Mouse (Mus musculus) neural tube, embryonic 14.5 days (tissue): Measurements from ENCODE around the gene Commd3. TPM values are rescaled to one million over a fixed set of nuclear protein-coding genes. Genes with fewer than 3 reads are reported as not detected.

ENCODE experiments used
- ATAC-seq: fragments of 200-750 bp; cut with Nextera tagmentation; 2 replicates; pipeline ENCODE4 v1.8.0; 2017; ENCODE audit warnings: low read depth, mild to moderate bottlenecking, moderate TSS enrichment, moderate library complexity
- H3K27ac ChIP-seq: fragments of 300-500 bp; sonication (generic); 2 replicates; pipeline ENCODE4 v1.5.1; 2014; ENCODE audit warnings: low read depth, mild to moderate bottlenecking, control low read depth, low read length, moderate library complexity, mixed read lengths
- H3K27me3 ChIP-seq: fragments of 300-500 bp; sonication (generic); 2 replicates; pipeline ENCODE4 v1.6.1; 2014; ENCODE audit warnings: low read length; ENCODE audit not compliant: control insufficient read depth, insufficient read depth
- H3K36me3 ChIP-seq: fragments of 300-500 bp; sonication (generic); 2 replicates; pipeline ENCODE4 v1.6.1; 2014; ENCODE audit warnings: low read length, mixed read lengths; ENCODE audit not compliant: control insufficient read depth, insufficient read depth
- H3K4me1 ChIP-seq: fragments of 300-500 bp; sonication (generic); 2 replicates; pipeline ENCODE4 v1.6.1; 2014; ENCODE audit warnings: low read length; ENCODE audit not compliant: control insufficient read depth, insufficient read depth
- H3K4me2 ChIP-seq: fragments of 300-500 bp; sonication (generic); 2 replicates; pipeline ENCODE4 v1.6.1; 2014; ENCODE audit warnings: mild to moderate bottlenecking, low read depth, low read length, control low read depth
- H3K4me3 ChIP-seq: fragments of 300-500 bp; sonication (generic); 2 replicates; pipeline ENCODE4 v1.5.1; 2014; ENCODE audit warnings: low read depth, low read length, control low read depth, mixed read lengths
- H3K9ac ChIP-seq: fragments of 300-500 bp; sonication (generic); replicated peaks from 2 replicates; pipeline ENCODE4 v1.6.1; 2014; ENCODE audit warnings: low read depth, mild to moderate bottlenecking, control low read depth, low read length, mixed read lengths
- H3K9me3 ChIP-seq: fragments of 300-500 bp; sonication (generic); 2 replicates; pipeline ENCODE4 v1.6.1; 2016; ENCODE audit warnings: low read length; ENCODE audit not compliant: control insufficient read depth
- WGBS: fragments of 180-500 bp; shearing (Covaris S2); extraction: QIAGEN DNeasy Blood & Tissue Kit; methylation state at CpG from one replicate; pipeline ENCODE4 v1.1.7; 2014; 5-methylcytosine and 5-hydroxymethylcytosine counted together
- polyA plus RNA-seq: library from polyadenylated mRNA; unstranded; fragments of >200 nt; fragmentation: Nextera tagmentation; extraction: Ambion mirVana; gene quantifications from 2 replicates; pipeline ENCODE4 v1.2.1, GENCODE M21; 2014

Commd3 gene
- polyA plus RNA-seq, 1 experiment from 2014 or later: 222 TPM

DNA sequence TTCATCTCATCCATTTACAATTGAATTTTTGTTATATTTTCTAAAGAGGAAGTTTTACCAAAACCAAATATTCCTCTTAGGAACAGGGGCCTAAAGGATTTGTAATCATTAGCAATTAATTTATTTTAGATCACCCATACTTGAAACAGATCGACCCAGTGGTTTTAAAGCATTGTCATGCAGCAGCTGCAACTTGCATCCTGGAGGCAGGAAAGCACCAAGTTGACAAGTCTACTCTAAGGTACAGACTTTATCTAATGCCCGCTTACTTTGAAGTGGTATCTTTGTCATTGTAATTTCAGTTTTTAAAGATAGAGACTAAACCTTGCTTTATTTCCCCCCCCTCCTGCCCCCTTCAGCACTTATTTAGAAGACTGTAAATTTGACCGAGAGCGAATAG lies 1.6 kb downstream of the Commd3 start:
- no peak overlapping the region for H3K4me2 ChIP-seq
- WGBS: 47% methylated on average over 4 of the region's 4 CpGs
- peaks cover 7% of the 10 kb centered on the region for H3K4me1 ChIP-seq
- H3K36me3 ChIP-seq: no peaks in the 10 kb centered on the region
- no peak overlapping the region for H3K27ac ChIP-seq
- no peak overlapping the region for H3K9ac ChIP-seq
- peak overlapping the region; percentile 89; the same call in 1 of the 2 replicates for H3K4me3 ChIP-seq
- no peaks in the 10 kb centered on the region for H3K9me3 ChIP-seq
- peaks cover 8% of the 10 kb centered on the region; the same call in 1 of the 2 replicates for H3K27me3 ChIP-seq
- ATAC-seq: no peak

DNA sequence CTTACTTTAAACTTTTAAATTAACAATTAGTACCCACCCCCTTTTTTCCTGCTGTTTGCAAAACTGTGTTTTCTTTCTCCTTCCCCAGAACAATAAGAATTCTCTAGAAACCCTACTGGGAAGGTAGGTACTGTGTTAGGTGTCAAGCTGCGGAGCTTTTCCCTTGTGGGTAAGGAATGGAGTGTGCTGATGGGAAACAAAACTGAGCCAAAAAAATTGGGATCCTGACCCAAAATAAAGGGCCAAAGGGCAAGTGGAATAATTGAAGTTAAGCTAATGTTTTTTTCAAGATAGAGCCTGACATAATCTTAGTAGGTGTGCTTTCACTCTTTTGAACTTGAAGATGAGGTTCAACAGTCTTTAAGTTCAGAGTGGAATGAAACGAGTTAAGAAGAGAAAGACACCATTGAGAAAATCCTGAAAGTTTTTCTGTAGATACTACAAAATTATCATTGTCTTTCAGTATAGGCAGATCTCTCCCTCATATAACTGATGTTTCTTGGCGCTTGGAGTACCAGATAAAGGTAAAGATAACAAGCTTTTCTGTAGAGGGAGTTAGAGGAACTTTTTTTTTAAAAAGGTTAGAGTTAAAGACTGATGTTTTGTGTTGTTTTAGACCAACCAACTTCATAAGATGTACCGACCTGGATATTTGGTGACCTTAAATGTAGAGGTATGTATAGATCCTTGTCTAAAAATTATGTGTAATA lies 2.2 kb downstream of the Commd3 start:
- H3K4me1 ChIP-seq: peaks cover 7% of the 10 kb centered on the region
- no peak for ATAC-seq
- H3K27ac ChIP-seq: no peak overlapping the region
- H3K36me3 ChIP-seq: no peaks in the 10 kb centered on the region
- no peak overlapping the region for H3K4me3 ChIP-seq
- peaks cover 8% of the 10 kb centered on the region; the same call in 1 of the 2 replicates for H3K27me3 ChIP-seq
- H3K4me2 ChIP-seq: no peak overlapping the region
- H3K9ac ChIP-seq: no peak overlapping the region
- WGBS: 57% methylated on average over 4 of the region's 4 CpGs
- H3K9me3 ChIP-seq: no peaks in the 10 kb centered on the region

DNA sequence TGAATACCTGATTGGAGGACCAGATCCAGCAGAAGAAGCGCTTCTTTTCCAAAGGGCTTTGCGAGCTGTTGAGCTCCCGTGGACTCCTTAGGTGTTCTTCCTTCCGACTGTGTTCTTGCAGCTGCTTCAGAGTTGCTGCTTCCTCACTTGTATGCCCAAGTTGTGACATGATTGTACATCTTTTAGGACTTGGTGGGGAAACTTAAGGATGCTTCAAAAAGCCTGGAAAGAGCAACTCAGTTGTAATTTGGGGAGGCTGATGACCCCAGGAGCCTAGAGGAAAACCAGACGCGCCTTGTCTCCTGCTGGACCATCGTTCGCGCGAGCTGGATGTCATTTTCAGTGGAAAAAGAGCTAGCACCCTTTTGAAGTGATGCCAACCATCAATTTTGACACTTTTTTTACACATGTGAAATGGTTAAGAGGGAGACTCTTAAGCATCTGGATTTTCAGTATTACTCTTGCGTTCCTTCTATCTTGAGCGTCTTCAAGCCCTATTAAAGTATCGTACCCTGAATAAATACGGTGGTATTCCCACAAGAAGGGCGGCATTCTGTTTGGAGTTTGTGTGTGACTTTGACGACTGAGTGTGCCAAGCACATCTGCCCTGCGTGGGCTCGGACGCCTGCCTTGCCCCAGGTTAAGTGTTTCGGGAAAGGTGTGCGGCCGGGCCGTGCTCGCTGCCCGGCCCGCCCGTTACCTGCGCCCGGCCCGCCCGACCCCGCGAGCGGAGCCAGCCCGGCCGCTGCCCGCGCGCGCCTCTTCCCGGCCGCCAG lies 3.7 kb downstream of the Commd3 start:
- Histone ChIP-seq H3K27ac (peak overlapping the region; percentile 77), H3K4me1 (peaks cover 15% of the 10 kb centered on the region), H3K4me2 (peak overlapping the region; percentile 59), H3K36me3 (no peaks in the 10 kb centered on the region), H3K4me3 (peak overlapping the region; percentile 81), H3K9ac (peak overlapping the region; percentile 98), H3K9me3 (no peaks in the 10 kb centered on the region), H3K27me3 (peaks cover 14% of the 10 kb centered on the region; the same call in 1 of the 2 replicates)
- 8% methylated on average over 41 of the region's 42 CpGs for WGBS
- no peak for ATAC-seq

GRCm38 (mm10) chr2:18676457-18676935 lies 4.3 kb downstream of the Commd3 start:
- 0% methylated on average over 14 of the region's 64 CpGs for WGBS
- no peaks in the 10 kb centered on the region for H3K36me3 ChIP-seq
- peak; percentile 83 for ATAC-seq
- H3K27ac ChIP-seq: peak overlapping the region; percentile 98
- H3K27me3 ChIP-seq: peaks cover 14% of the 10 kb centered on the region; the same call in 1 of the 2 replicates
- H3K4me1 ChIP-seq: peaks cover 19% of the 10 kb centered on the region
- H3K9ac ChIP-seq: peak overlapping the region; percentile 98
- peak overlapping the region; percentile 81 for H3K4me3 ChIP-seq
- H3K9me3 ChIP-seq: no peaks in the 10 kb centered on the region
- peak overlapping the region; percentile 59 for H3K4me2 ChIP-seq

DNA sequence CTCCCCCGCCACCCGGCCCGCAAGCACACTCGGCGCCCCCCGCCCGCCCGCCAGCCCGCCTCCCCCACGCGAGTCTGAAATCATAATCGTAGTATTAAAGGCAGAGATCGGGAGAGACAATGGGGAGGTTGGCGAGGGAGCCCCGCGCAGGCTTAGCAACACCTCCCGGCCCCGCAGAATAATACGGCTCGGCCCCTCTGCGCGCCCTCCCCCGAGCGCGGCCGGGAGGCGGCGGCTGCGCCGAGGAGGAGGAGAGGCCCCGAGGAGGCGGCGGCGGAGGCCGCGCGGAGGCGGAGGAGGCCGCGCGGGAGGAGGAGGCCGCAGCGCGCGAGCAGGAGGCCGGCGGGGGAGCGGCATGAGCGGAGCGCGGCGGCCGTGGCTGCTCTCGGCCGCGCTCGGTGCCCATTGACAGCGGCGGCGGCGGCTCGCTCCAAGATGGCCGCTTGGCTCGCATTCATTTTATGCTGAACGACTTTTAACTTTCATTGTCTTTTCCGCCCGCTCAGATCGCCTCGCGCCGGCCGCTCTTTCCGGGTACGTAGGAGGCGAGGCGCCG lies 4.8 kb downstream of the Commd3 start, which contains the start of gene Bmi1:
Gene Bmi1 (plus strand): TSS at position 83 of the 556 bp plus-strand sequence.
- Histone ChIP-seq H3K9ac (peak within 1 kb of the TSS; percentile 98), H3K4me2 (peak within 1 kb of the TSS; percentile 59), H3K4me3 (peak within 1 kb of the TSS; percentile 81), H3K36me3 (no peaks in the 10 kb centered on the region), H3K4me1 (peaks cover 19% of the 10 kb centered on the region), H3K9me3 (no peaks in the 10 kb centered on the region), H3K27me3 (peaks cover 14% of the 10 kb centered on the region; the same call in 1 of the 2 replicates), H3K27ac (peak within 1 kb of the TSS; percentile 98)
- under 1% methylated on average over 33 of the region's 77 CpGs for WGBS
- ATAC-seq: peak; percentile 65

DNA sequence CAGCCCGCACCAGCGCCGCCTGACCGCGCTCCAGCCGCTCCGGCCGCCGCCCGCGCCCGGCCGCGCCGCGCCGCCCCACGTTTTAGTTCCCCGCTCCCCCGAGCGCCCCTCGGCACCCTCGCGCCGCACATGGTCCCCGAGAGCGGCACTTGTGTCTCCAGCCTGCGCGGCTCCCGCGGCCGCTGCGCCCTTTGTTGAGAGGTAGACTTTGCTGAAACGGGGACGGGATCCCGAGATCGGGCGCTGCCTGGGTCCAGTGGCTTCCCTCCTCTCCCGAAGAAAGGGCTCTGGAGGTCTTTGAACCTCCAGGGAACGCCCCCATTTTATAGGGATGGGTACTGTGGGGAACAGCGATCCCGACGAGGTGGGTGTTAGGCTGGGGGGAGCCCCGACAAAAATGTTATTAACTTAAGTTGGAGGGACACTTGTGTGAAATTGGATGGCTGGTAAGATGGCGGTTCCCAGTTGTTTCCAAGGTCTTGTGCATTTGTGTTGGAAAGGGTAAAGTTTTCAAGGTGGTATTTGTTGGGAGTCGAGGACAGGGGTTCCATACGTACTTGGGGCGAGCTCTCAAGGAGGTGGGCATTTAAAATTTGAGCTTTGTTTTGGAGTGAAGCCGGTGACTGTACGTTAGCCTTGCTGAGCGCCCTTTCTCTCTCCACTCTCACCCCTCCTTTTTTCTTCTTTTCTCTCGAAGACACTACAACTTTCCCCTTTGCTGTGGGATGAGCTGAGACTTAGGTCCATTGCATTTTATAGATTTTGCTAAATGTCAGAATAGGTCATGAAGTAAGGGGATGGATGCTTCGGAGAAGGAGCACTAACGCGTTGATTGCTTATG lies 5.7 kb downstream of the Commd3 start:
- WGBS: under 1% methylated on average over 51 of the region's 55 CpGs
- peak overlapping the region; percentile 98; the same call in 1 of the 2 replicates for H3K27ac ChIP-seq
- H3K9me3 ChIP-seq: no peaks in the 10 kb centered on the region
- peaks cover 14% of the 10 kb centered on the region; the same call in 1 of the 2 replicates for H3K27me3 ChIP-seq
- ATAC-seq: peak; percentile 4; the same call in 1 of the 2 replicates
- peak overlapping the region; percentile 98 for H3K9ac ChIP-seq
- H3K4me1 ChIP-seq: peaks cover 19% of the 10 kb centered on the region
- peak overlapping the region; percentile 59 for H3K4me2 ChIP-seq
- H3K4me3 ChIP-seq: peak overlapping the region; percentile 81
- peaks cover 4% of the 10 kb centered on the region; the same call in 1 of the 2 replicates for H3K36me3 ChIP-seq

- Histone ChIP-seq H3K27me3 (peaks cover 14% of the 10 kb centered on the region), H3K4me2 (no peak overlapping the region), H3K9ac (no peak overlapping the region), H3K36me3 (peaks cover 12% of the 10 kb centered on the region; the same call in 1 of the 2 replicates), H3K4me3 (no peak overlapping the region), H3K27ac (no peak overlapping the region), H3K9me3 (no peaks in the 10 kb centered on the region), H3K4me1 (peaks cover 19% of the 10 kb centered on the region)
- ATAC-seq: no peak
- 39% methylated on average over 2 of the region's 2 CpGs for WGBS
Measured at GRCm38 (mm10) chr2:18679701-18680100, 7.5 kb downstream of the Commd3 start.

- peaks cover 10% of the 10 kb centered on the region for H3K27me3 ChIP-seq
- H3K4me3 ChIP-seq: peak overlapping the region; percentile 21; the same call in 1 of the 2 replicates
- ATAC-seq: no peak
- no peak overlapping the region for H3K9ac ChIP-seq
- peak overlapping the region; percentile 47 for H3K4me2 ChIP-seq
- peaks cover 18% of the 10 kb centered on the region for H3K4me1 ChIP-seq
- H3K9me3 ChIP-seq: no peaks in the 10 kb centered on the region
- 3% methylated on average over 4 of the region's 4 CpGs for WGBS
- H3K27ac ChIP-seq: no peak overlapping the region
- peaks cover 12% of the 10 kb centered on the region; the same call in 1 of the 2 replicates for H3K36me3 ChIP-seq
Measured at GRCm38 (mm10) chr2:18680501-18680900, 8.3 kb downstream of the Commd3 start.
